Mouse (Mus musculus) lung, postnatal 0 days (tissue): ENCODE data around the gene Yipf3.

ENCODE experiments used
- CTCF ChIP-seq: IDR thresholded peaks from 2 replicates; pipeline ENCODE4 v1.5.1; 2016; ENCODE audit warnings: antibody characterized with exemption, mild to moderate bottlenecking
- EP300 ChIP-seq: IDR thresholded peaks from 2 replicates; pipeline ENCODE4 v1.6.1; 2016; ENCODE audit warnings: antibody characterized with exemption, mild to moderate bottlenecking, control low read depth

GRCm38 (mm10) chr17:46287678-46288095 is 39.8 kb downstream of the Yipf3 start:
- TF ChIP-seq CTCF (peak; percentile 13; the same call in 1 of the 2 replicates), EP300 (no peak)
